Mouse (Mus musculus): Measurements from ENCODE around the gene Rpl28.

GRCm38 (mm10) chr7:4748321-4748720 is 44.4 kb upstream of the Rpl28 start:
- TF ChIP-seq POLR2A (IDR thresholded peaks at IDR 0.05; ENCODE audit: extremely low read depth, insufficient read depth, low read length), result no peak
- no peak for TF ChIP-seq CTCF (IDR thresholded peaks at IDR 0.05; ENCODE audit: low read depth, low read length)
